Mouse (Mus musculus) G1E (cell line): Measurements from ENCODE around the gene Il22ra2. TPM values are rescaled to one million over a fixed set of nuclear protein-coding genes. Genes with fewer than 3 reads are reported as not detected.
"Not testable (repeated sequence)": the region's sequence is repeated elsewhere in the genome, so short reads cannot be mapped to it uniquely, and the experiment has no call there.

Experiments used
- ATAC-seq: 2 replicates; pipeline ENCODE4 v1.8.0; 2016; ENCODE audit warnings: mild to moderate bottlenecking; ENCODE audit not compliant: insufficient number of reproducible peaks, poor library complexity, low FRiP score, severe bottlenecking; ENCODE audit errors: extremely low read depth
- DNase-seq: peaks from one replicate; pipeline ENCODE4 v3.0.0; 2012; ENCODE audit warnings: low spot score
- H3K27me3 ChIP-seq: 2 replicates; pipeline ENCODE4 v1.6.1; 2012; ENCODE audit warnings: mild to moderate bottlenecking, low read length, inconsistent platforms; ENCODE audit not compliant: insufficient read depth
- H3K36me3 ChIP-seq: replicated peaks from 2 replicates; pipeline ENCODE3; 2012; ENCODE audit warnings: mild to moderate bottlenecking, inconsistent platforms
- H3K4me1 ChIP-seq: 2 replicates; pipeline ENCODE4 v1.6.1; 2012; ENCODE audit warnings: low read depth, low read length, inconsistent platforms, mixed read lengths; ENCODE audit not compliant: insufficient read depth
- H3K4me3 ChIP-seq: 2 replicates; pipeline ENCODE4 v1.5.1; 2012; ENCODE audit warnings: low read depth, mild to moderate bottlenecking, inconsistent platforms, low read length, moderate library complexity, mixed read lengths
- H3K9me3 ChIP-seq: replicated peaks from 2 replicates; pipeline ENCODE4 v1.6.1; 2012; ENCODE audit warnings: inconsistent platforms
- CTCF ChIP-seq: IDR thresholded peaks from 2 replicates; pipeline ENCODE4 v1.5.1; 2012; ENCODE audit warnings: low read depth, low read length, inconsistent platforms, mixed read lengths
- GATA1 ChIP-seq: IDR thresholded peaks from 2 replicates; pipeline ENCODE4 v1.6.1; 2012; ENCODE audit warnings: borderline replicate concordance, low read length, inconsistent platforms, mixed read lengths
- GATA2 ChIP-seq: IDR thresholded peaks from 2 replicates; pipeline ENCODE4 v1.6.1; 2012; ENCODE audit warnings: low read depth, low read length, inconsistent platforms, borderline replicate concordance
- POLR2AphosphoS5 ChIP-seq: IDR thresholded peaks from 2 replicates; pipeline ENCODE4 v1.6.1; 2012; ENCODE audit warnings: low read depth, low read length, inconsistent platforms; ENCODE audit not compliant: insufficient replicate concordance
- TAL1 ChIP-seq: conservative IDR thresholded peaks from 2 replicates; pipeline ENCODE4 v1.6.1; 2012; ENCODE audit warnings: low read depth, low read length, inconsistent platforms, mixed read lengths
- polyA plus RNA-seq: library from polyadenylated mRNA; stranded (reverse); fragments of >175 nt; gene quantifications from 2 replicates; pipeline ENCODE4 v1.2.3, GENCODE M21; 2012
- total RNA-seq, 2 experiments: library from RNA; stranded (forward) in 1 of 2; stranded (reverse) in 1 of 2; fragments of 200-1000 nt in 1 of 2; fragments of >200 nt in 1 of 2; fragmentation: Nextera tagmentation in 1 of 2; gene quantifications; 2 replicates each; pipeline ENCODE4 v1.2.3; 2014 to 2017

Il22ra2 gene
- total and polyA plus RNA-seq, 3 experiments: 0.22 TPM; not detected in 2

- Histone ChIP-seq H3K4me3 (no peak overlapping the region), H3K36me3 (peaks cover 68% of the 10 kb centered on the region), H3K9me3 (no peaks in the 10 kb centered on the region), H3K27me3 (no peaks in the 10 kb centered on the region), H3K4me1 (peaks cover 5% of the 10 kb centered on the region; the same call in 1 of the 2 replicates)
- TF ChIP-seq GATA1 (no peak), TAL1 (no peak), POLR2AphosphoS5 (no peak), GATA2 (no peak), CTCF (no peak)
- DNase-seq: no peak
- ATAC-seq: no peak
Observed at GRCm38 (mm10) chr10:19599331-19600092, 22.3 kb upstream of the Il22ra2 start.

- TF ChIP-seq GATA2 (no peak), CTCF (no peak), TAL1 (no peak), GATA1 (no peak)
- no peaks in the 10 kb centered on the region for H3K27me3 ChIP-seq
- H3K4me3 ChIP-seq: no peak overlapping the region
- ATAC-seq (no peak), DNase-seq (no peak)
- H3K36me3 ChIP-seq: peaks cover 72% of the 10 kb centered on the region
- H3K9me3 ChIP-seq: no peaks in the 10 kb centered on the region
- 0 out of 2 replicates have a peak, but pooled peaks cover 4% of the 10 kb centered on the region for H3K4me1 ChIP-seq
Observed at GRCm38 (mm10) chr10:19600093-19600420, 21.7 kb upstream of the Il22ra2 start.

GRCm38 (mm10) chr10:19601502-19601901 is 20.3 kb upstream of the Il22ra2 start:
- not testable (repeated sequence) for H3K4me3 ChIP-seq, ATAC-seq, H3K4me1 ChIP-seq, H3K9me3 ChIP-seq, H3K27me3 ChIP-seq, DNase-seq
- peak; percentile 65 for TF ChIP-seq CTCF
- H3K36me3 ChIP-seq: peaks cover 79% of the 10 kb centered on the region

GRCm38 (mm10) chr10:19603231-19603630 is 18.6 kb upstream of the Il22ra2 start:
- no peak for DNase-seq
- peaks cover 86% of the 10 kb centered on the region for H3K36me3 ChIP-seq
- no peak overlapping the region for H3K4me3 ChIP-seq
- no peak for ATAC-seq
- H3K9me3 ChIP-seq: no peaks in the 10 kb centered on the region
- H3K4me1 ChIP-seq: no peaks in the 10 kb centered on the region
- H3K27me3 ChIP-seq: no peaks in the 10 kb centered on the region
- no peak for TF ChIP-seq CTCF

- H3K27me3 ChIP-seq: no peaks in the 10 kb centered on the region
- peaks cover 54% of the 10 kb centered on the region for H3K36me3 ChIP-seq
- TF ChIP-seq GATA2: no peak
- no peak for TF ChIP-seq GATA1
- TF ChIP-seq CTCF: no peak
- no peak for TF ChIP-seq POLR2AphosphoS5
- TF ChIP-seq TAL1: no peak
- H3K9me3 ChIP-seq: no peaks in the 10 kb centered on the region
- ATAC-seq (no peak), DNase-seq (no peak)
- H3K4me1 ChIP-seq: no peaks in the 10 kb centered on the region
- H3K4me3 ChIP-seq: no peak overlapping the region
Observed at GRCm38 (mm10) chr10:19609125-19609524, 12.7 kb upstream of the Il22ra2 start.

- TF ChIP-seq TAL1 (no peak), GATA2 (no peak), CTCF (no peak), GATA1 (no peak), POLR2AphosphoS5 (no peak)
- no peaks in the 10 kb centered on the region for H3K4me1 ChIP-seq
- no peaks in the 10 kb centered on the region for H3K9me3 ChIP-seq
- DNase-seq (no peak), ATAC-seq (no peak)
- H3K36me3 ChIP-seq: peaks cover 29% of the 10 kb centered on the region
- H3K27me3 ChIP-seq: no peaks in the 10 kb centered on the region
- no peak overlapping the region for H3K4me3 ChIP-seq
Observed at GRCm38 (mm10) chr10:19611616-19612015, 10.2 kb upstream of the Il22ra2 start.

GRCm38 (mm10) chr10:19613111-19613753 is 8.6 kb upstream of the Il22ra2 start:
- peaks cover 13% of the 10 kb centered on the region for H3K36me3 ChIP-seq
- peaks cover 2% of the 10 kb centered on the region for H3K27me3 ChIP-seq
- TF ChIP-seq TAL1 (no peak), GATA2 (no peak)
- DNase-seq: no peak
- H3K9me3 ChIP-seq: no peaks in the 10 kb centered on the region
- no peaks in the 10 kb centered on the region for H3K4me1 ChIP-seq
- no peak for ATAC-seq
- H3K4me3 ChIP-seq: no peak overlapping the region
